Mouse (Mus musculus): ENCODE measurements at regions not wholly inside any gene's neighbourhood (a gene's known extent, or its start where the extent isn't known, plus 50 kb on each side); places are given as distances from the start of the nearest gene placed in this dataset.
"Not testable (repeated sequence)": the region's sequence is repeated elsewhere in the genome, so short reads cannot be mapped to it uniquely, and the experiment has no call there.

DNA sequence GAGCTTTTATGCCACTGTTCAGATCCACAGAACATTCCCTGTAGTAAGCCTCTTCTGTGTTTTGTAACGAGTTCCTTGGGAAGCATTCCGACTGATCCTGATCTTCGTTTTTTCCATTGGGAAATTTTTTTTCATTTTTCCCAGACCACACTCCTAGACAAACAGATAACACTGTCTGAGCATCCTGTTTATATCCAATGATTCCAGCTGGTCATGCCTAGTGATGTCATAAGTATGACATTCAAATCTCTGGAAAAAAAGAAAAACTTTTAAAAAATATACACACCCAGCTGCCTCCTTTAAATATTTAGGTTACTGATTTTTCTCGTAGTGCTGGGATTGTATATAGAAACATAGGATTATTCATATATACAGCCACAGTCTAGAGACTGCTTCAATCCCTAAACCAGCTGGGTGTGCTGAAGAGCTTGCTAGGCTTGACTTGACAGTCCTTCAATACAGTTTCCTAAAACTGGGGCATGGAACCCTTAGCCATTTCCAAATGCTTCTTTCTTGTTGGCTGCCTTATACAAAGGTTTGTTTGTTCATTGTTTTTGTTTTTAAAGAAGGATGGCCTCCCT lies 116.0 kb upstream of the Ghr start:
- no peak for DNase-seq (ENCODE audit: low spot score in 2 of 2)

DNA sequence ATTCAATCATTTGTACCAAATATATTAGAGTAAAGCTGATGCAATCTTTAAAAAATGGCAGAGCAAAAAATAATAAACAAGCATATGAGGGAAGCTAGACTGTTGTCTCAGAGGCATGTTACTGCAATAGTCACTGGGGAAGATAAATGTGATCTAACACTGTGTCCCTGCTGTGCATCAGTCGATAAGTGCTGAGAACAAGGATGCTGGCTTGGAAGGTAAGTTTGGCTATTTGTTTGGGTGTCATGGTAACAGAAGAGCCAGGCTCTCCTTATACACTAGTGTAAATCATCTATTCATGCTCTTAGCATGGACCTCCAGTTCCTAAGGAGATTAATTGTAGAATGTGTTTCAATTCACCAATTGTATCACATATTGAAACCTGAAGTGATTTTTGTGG lies 102.0 kb upstream of the Ghr start:
- DNase-seq (ENCODE audit: low spot score in 2 of 2) = no peak

DNA sequence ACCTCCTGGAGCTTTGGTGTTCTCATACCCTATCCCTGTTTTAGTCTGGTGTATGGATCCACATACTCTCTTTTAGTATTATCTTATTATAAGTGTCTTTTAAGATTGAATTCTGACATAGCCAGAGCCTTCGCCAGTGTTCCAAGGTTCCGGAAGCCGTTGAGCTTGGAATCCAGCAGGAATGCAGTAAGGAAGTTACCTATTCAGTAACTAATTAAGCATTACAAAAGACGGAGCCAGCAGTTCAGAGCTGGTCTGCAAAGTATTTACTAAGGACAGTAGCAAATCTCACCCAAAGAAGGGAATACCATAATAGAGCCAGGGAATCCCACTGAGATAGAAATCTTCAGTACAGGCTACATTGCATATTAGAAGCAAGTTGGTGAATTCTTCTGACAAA lies 93.7 kb upstream of the Ghr start:
- DNase-seq (ENCODE audit: low spot score in 2 of 2) = not testable (repeated sequence)

DNA sequence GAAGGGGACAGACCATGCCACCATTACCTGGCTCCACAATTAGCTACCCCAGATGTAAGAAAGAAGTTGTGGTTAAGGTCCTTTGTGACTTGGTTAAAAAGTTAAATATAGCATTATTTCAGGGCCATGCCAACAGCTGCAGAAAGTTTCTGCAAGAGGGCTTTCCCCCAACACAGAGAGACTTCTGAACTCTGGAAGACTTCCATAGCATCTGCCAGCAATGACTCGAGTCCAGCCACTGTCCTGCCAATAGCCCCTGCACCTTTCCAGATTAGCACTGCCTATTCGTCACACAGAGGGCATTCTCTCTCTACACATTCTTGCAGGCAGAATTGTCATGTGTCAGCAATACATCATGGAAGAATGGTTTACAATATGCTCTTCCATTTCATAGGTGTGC lies 89.3 kb upstream of the Ghr start:
- no peak for DNase-seq (ENCODE audit: low spot score in 2 of 2)

DNA sequence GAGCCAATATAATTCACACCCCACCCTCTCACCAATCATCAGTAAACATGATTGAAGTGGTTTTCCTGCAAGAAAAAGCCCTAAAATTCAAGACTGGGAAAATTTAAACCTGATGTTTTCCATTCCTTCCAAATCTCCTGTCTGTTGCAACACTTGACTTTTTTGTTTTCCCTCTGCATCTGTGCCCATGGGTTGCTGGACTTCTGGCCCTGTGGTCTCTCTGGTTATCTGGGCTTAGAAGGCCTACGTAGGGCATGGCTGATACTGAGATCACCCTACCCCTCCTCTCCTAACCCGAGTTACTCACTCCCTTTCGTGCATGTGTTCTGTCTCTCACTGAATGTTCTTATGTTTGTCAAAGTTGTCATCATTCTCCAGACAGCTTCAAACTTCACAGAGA lies 87.9 kb upstream of the Ghr start:
- DNase-seq (ENCODE audit: low spot score in 2 of 2) = no peak

DNA sequence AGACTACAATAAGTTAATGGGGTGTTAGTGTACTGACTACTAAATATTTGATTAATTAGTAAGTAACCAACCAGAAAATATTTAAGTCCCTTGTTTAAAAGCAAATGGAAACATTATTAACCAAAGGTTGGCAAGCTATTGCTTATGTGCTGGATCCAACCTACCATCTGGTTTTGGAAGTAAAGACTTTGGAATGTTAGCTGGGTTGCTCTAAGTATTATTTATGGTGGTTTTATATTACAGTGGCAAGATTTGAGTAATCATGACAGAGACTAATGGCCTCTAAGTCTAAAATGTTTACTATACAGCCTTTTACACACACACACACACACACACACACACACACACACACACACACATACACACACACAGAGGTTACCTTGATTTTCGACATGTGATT lies 86.1 kb upstream of the Ghr start:
- DNase-seq (ENCODE audit: low spot score in 2 of 2) = no peak

DNA sequence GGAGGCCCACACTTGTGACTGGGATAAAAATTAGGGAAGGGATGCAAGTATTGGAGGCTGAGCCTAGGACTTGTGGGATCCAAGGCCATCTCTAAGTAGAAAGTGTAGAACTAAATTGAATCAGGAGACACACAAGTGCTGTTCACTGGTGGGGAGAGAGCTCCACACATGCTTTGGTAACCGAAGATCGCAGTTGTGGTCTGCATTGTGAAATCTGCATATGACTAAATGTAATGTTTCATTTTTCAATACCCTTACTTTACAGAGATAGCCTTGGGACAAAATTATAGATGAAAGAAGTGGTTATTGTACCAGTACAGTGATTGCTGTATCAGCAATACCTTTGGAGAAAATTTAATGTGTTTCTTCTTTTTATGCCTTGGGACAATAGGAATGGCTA lies 85.6 kb upstream of the Ghr start:
- DNase-seq (ENCODE audit: low spot score in 2 of 2) = no peak

DNA sequence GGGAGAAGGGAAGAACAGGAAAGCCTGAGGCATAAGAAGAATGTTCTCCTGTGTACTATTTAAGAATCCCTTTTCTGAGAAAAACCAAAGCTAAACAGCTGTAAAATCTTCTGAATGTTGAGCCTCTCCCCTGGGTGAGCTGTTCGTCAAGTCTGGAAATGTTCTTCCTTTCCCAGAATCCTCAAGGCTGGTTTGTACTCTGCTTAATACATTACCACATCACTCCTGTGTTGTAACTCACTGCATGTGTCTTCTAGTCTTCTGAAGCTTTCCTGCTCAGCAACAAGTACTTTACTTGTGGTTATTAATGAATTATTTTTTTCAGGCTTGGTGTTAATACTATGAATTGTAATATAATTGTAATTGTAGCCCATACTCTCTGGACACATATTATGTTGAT lies 65.4 kb upstream of the Ghr start:
- DNase-seq (ENCODE audit: low spot score in 2 of 2) = no peak

DNA sequence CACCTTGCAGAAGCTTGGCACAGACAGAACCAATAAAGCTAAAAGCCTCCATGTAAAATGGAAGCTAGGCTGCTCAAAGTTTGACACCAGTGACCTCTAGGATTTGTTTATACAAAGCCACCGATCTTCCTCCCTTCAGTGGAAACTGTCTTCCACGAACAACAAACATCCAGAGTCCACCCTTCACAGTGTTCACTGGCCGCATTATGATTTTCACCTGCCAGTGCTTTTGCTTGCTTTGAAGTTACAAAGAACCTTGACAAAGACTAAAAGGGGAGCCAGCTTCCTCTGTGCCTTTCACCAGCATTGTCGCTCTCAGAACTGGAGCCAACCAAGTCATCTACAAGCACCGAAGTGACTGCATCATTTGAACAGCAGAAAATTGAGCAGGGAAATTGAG lies 56.8 kb upstream of the Ghr start:
- no peak for DNase-seq (ENCODE audit: low spot score in 2 of 2)
